Mouse (Mus musculus): ENCODE results near the gene Ifitm6.
A peak's percentile ranks its signal among the peaks of the same experiment; 100 is the strongest.
"Not testable (repeated sequence)": the region's sequence is repeated elsewhere in the genome, so short reads cannot be mapped to it uniquely, and the experiment has no call there.

The Ifitm6 gene

GRCm38 (mm10) chr7:140971479-140972171 is 46.1 kb downstream of the Ifitm6 start:
- DNase-seq (ENCODE audit: low read depth, low spot score): no peak

GRCm38 (mm10) chr7:140970931-140971330 is 46.8 kb downstream of the Ifitm6 start:
- DNase-seq (ENCODE audit: low read depth, low spot score): no peak

GRCm38 (mm10) chr7:140968710-140969109 is 49.0 kb downstream of the Ifitm6 start:
- not testable (repeated sequence) for DNase-seq (ENCODE audit: low read depth, low spot score)

DNA sequence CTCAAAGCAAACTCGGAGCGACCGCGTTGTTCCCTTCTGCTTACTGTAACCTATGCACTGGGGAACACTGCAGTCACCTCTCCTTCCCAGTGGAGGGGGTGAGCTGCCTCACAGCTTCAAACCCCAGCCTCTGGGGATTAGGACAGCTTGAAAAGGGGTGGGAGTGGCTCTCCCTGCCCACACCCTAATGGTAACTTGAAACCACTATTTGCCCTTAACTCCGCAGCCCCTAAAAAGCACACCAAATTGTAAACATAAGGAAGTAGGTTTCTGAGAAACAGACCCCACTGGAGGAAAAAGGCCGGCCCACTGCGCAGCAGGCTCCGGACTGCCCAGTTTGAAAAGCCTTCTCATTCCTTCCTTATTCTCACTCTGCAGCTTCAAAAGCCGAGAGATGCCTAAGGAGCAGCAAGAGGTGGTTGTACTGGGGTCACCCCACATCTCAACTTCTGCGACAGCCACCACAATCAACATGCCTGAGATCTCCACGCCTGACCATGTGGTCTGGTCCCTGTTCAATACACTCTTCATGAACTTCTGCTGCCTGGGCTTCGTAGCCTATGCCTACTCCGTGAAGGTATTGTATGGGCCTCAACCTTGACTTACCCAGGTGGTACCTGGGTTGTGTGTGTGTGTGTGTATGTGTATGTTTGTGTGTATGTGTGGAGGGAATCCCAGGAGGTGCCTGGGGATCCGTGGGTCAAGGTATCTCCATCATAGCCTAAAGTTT is 49.7 kb downstream of the Ifitm6 start:
- peak; percentile 69 for DNase-seq (ENCODE audit: low read depth, low spot score)

GRCm38 (mm10) chr7:140966921-140967320 is 50.8 kb downstream of the Ifitm6 start, which contains the start of gene Ifitm1:
TSS of gene Ifitm1 (plus strand) at chr7:140967221.
- DNase-seq (ENCODE audit: low read depth, low spot score): no peak
